Mouse (Mus musculus) heart, postnatal 36 days (tissue): ENCODE measurements around the gene Pja2. TPM values are rescaled to one million over a fixed set of nuclear protein-coding genes. Genes with fewer than 3 reads are reported as not detected.
"Not testable (repeated sequence)": the region's sequence is repeated elsewhere in the genome, so short reads cannot be mapped to it uniquely, and the experiment has no call there.

Experiments used
- DNase-seq, 2 experiments: peaks; one replicate each; pipeline ENCODE4 v3.0.0; 2021 to 2022
- intact Hi-C: fragments of 180-260 bp; cut with DNase I; formaldehyde crosslinking; loops from one replicate; pipeline ENCODE4 v1.15.1; 2025
- microRNA-seq, 2 experiments: library from miRNA; unstranded; fragments of <30 nt; microRNA quantifications; one replicate each; pipeline ENCODE4 v1.2.0; 2021; ENCODE audit warnings: borderline number of aligned reads in 2 of 2
- total RNA-seq, 2 experiments: library from RNA; stranded (reverse); gene quantifications; 2 replicates each; pipeline ENCODE4 v1.2.3; 2021

Gene Pja2
- total RNA-seq, 2 experiments from 2014 or later, result 106 to 107 TPM

- intact Hi-C loops, result no loop called here
- DNase-seq, result no peak
These were observed 43.7 kb downstream of the Pja2 start for GRCm38 (mm10) chr17:64288000-64288399.

GRCm38 (mm10) chr17:64286836-64287235 is 44.9 kb downstream of the Pja2 start:
- intact Hi-C loops, result no loop called here
- no peak for DNase-seq

DNA sequence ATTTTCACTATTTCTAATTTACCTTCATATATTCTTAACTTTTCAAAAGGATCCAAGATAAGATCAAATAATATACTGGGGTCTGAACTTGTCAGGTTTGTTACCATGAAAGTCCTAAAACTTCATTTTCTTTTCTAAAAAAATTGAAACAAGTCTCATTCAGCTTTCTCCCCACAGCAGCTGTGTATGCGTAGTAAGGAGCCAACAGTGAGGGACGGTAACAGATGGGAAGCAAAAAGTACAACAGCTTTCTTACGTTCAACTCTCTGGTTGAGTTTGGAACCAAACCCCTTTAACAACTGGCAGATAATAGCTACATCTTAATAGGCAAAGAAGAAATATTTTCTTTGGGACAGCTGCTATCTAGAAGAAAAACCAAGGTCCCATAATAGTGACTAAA is 50.3 kb downstream of the Pja2 start:
- DNase-seq, intact Hi-C loops: not testable (repeated sequence)

DNA sequence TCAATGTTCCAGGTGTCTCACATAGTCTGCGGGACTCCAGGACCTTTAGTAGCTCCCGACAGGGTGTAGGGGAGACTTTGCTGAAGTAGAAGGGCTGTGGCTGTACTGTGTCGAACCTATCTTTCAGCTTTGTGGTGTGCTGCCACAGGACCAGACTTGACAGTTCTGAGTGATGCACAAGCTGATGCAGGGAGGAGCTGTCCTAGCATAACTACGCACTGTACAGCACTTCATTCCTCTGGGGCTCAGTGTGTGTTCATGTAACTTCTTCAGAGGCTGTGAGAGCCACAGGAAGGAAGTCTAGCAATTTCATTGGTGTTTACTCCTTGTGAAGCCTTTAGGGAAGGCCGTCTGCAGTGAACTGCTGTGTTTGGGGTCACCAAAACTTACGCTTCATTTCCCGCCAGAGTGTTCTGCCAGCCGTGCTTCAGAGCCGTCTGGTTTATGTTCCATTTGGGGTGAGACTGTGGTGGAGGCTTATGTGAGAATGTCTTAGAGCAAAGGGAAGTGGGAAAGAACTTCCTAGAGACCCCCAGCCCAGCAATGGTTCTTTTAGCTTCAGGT is 54.0 kb downstream of the Pja2 start:
- DNase-seq, result no peak
- intact Hi-C loops, result no loop called here

GRCm38 (mm10) chr17:64276666-64277065 is 55.0 kb downstream of the Pja2 start:
- DNase-seq, result no peak
- intact Hi-C loops, result no loop called here

DNA sequence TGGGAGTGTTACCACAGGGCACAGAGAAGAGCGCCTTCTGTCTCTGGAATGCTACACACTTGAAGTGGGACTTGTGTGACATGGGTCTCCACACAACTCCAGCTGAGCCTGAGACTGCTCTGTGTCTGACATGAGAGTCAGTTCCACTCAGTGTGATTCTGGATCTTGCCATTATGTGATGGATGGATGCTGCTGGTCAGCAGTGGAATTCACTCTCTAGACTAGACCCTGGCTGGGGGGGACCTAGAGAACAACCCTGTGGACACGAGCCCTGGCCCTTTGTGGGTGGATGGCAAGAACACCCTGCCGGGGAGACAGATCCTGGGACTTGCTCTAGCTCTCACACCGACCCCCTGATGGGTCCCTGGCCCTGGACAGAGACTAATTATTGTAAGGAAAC is 56.5 kb downstream of the Pja2 start:
- intact Hi-C loops, result no loop called here
- no peak for DNase-seq

DNA sequence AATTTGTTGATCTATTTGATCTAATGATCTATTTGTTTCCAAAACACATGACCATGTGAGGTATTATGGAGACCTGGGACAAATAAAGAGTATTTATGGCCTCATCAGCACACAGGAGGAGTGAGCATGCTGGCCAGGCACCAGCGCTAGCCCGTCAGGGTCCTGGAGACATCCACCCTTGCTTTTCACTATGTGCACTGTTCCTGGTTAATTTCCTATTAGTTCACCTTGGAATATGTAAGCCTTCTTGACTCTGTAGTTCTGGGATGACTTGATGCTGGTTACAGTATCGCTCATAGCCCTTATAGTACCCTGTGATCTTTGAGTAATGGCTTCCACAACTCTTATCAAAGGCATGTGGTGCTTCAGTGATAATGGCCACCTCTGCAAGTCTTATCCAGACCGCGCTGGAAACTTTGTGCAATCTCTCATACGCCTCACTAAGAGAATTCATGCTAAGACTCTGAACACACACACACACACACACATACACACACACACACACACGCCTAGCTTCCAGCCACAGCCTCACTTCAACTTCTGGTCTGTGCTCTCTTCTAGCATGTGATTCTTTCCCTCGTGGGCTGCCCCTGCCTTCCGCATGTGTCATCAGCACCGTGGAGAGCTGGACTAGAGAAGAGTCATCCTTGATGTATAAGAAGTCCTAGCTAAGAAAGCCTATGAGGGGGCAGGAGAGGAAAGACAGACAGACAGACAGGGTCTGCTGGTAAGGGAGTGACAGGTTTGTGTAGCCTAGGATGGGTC is 57.2 kb downstream of the Pja2 start:
- intact Hi-C loops, result no loop called here
- DNase-seq, result no peak

DNA sequence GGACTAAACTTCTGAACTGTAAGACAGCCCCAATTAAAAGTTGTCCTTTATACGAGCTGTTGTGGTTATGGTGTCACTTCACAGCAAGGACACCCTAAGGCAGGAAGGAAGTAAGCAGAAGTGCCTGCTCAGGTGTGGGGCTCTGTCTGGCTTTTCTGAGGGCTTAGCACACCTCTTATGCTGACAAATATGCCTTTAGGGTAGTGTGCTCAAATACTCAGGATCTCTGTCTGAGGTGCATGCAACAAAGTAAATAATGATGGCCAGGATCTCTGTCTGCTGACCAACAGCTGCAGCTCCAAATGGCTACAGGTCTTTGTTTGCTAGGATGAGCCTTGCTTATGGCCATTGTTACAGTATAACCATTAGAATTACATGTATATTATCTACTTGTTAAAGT is 71.1 kb downstream of the Pja2 start:
- intact Hi-C loops, result no loop called here
- DNase-seq, result no peak

GRCm38 (mm10) chr17:64248246-64248645 is 83.5 kb downstream of the Pja2 start:
- DNase-seq, result no peak
- intact Hi-C loops, result no loop called here

GRCm38 (mm10) chr17:64242898-64243297 is 88.8 kb downstream of the Pja2 start:
- intact Hi-C loops, result no loop called here
- no peak for DNase-seq

- intact Hi-C loops, result no loop called here
- no peak for DNase-seq
These were observed 89.3 kb downstream of the Pja2 start for GRCm38 (mm10) chr17:64242310-64242859.

DNA sequence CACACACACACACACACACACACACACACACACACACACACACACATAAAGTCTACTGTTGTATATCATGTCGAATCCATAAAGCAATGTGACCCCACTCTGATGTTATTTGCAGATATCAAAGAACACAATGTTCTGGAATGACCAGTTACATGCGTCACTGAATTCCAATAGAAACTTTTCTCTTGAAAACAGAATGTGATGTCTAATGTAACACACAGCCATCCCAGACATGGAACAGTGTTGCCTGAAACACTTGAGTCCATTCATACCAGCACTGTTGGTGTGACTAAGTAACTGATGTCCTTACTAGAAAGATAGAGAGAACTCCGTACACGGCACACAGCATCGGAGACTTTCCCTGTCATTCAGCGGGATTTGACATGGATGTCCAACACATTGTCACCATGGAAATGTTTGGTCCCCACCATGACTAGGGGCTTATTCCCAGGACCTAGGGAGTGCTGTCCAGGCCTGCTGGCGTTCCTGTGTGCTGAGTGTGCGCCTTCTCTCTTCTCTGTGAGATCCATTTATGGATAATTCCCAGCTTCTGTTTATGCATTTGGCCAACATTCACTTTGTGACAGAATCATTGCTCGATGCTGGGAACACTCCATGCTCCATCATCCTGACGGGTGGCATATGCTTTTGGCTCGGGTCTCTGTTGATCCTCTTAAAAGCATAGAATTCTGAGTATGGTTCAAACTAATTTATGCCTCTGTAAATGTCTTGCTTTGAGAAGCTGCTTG is 90.0 kb downstream of the Pja2 start:
- intact Hi-C loops, result no loop called here
- DNase-seq, result no peak

- intact Hi-C loops, result no loop called here
- DNase-seq, result no peak
These were observed 99.6 kb downstream of the Pja2 start for GRCm38 (mm10) chr17:64232134-64232533.

DNA sequence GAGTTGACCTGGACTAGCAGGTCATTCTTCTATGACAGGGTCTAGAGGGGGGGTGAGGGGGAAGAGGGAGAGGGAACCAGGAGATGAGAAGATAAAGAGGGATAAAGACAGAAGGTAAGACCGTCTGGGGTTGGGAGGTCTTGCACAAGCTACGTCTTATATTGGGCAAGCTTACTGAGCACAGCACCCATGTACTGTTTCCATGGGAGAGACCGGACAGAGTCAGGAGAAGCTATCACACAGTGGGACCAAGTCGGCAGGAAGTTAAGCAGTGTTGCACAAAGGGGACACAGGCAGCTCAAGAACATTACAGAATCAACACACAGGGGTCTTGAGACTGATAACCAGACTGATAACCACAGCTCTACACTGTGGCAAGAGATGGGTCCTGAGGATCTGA is 100.1 kb downstream of the Pja2 start:
- intact Hi-C loops, result loop anchor here (2.0 kb wide), 1 partner anchor 143 kb away; no protein-coding TSS in a partner anchor
- DNase-seq, result not testable (repeated sequence)

DNA sequence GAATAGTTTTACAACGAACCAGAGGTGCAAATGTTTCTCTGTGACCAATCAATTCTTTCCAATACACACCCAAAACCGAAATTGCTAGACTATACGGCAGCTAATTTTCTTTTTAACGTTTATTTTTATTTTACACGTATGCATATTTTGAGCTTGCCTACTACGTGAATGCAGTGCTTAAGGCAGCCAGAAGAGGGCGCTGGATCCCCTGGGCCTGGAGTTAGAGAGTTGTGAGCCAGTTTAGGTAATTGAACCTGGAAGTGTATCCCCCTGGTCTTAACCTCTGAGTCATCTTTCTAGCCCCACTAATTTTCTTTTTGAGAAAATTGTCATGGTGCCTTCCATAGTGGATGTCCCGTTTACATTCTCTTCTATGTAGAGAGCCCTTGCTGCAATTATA is 100.5 kb downstream of the Pja2 start:
- no peak for DNase-seq
- intact Hi-C loops, result loop anchor here (2.0 kb wide), 1 partner anchor 144 kb away; no protein-coding TSS in a partner anchor

Small RNAs within 50 kb of the gene (microRNA-seq; reads per million reads assigned to microRNA genes)
- 0 reads per million in 2 experiments for gene Gm24194
